Mouse (Mus musculus): ENCODE results near the gene A630073D07Rik. TPM values are rescaled to one million over a fixed set of nuclear protein-coding genes. Genes with fewer than 3 reads are reported as not detected.
"Not testable (repeated sequence)": the region's sequence is repeated elsewhere in the genome, so short reads cannot be mapped to it uniquely, and the experiment has no call there.

A630073D07Rik gene
- total RNA-seq (2015) (0.17 TPM in 1 of 2 replicates, not detected in the other), total RNA-seq (2017) (not detected in 2 replicates)

GRCm38 (mm10) chr6:132651426-132651825 is at the start of gene A630073D07Rik:
A630073D07Rik (minus strand) TSS chr6:132651526.
- no peak for ATAC-seq (replicated peaks; ENCODE audit: poor library complexity)

DNA sequence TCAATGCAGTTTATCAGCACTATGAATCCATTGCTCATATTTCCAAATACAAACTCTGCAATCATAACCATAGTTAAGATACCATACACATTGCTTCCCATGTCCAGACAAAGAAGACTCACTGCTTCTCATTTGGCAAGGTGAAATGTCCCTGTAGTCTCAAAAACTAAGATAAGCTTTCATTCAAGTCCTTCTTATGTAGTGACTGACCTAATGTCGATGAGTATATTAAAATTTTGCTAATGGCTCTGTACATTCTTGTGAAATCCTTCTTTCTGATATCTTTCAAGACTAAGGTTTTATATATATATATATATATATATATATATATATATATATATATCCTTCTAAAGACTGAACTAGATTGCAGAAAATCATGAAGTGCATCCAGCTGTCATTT is 49.6 kb upstream of the A630073D07Rik start, which contains the start of gene Tas2r121:
Gene Tas2r121 (minus strand): TSS at position 101 of the 400 bp plus-strand sequence.
- ATAC-seq (replicated peaks; ENCODE audit: poor library complexity): no peak

DNA sequence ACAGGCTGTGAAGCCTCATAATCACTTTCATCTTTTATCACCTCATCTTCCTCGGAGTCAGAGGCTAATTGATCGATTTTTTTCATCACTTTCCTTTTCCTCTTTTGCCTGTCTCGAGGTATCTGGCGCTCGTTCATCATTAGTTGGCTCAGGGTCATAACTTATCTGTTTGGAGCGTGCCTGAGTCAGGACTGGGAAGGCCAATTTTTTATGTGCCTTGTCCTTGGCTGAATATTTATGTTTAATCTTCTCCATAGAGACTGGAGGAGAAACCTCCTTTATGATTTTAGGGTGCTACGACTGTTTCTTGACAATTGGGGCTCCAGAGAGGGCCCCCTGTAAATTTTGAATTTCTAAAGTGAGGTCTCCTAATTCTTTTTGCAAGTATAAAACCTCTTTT is 40.3 kb upstream of the A630073D07Rik start:
- ATAC-seq (replicated peaks; ENCODE audit: poor library complexity): not testable (repeated sequence)

- ATAC-seq (replicated peaks; ENCODE audit: poor library complexity): no peak
Observed at GRCm38 (mm10) chr6:132656653-132657052, 5.3 kb upstream of the A630073D07Rik start, which contains the start of gene Tas2r120. Tas2r120 (plus strand) TSS chr6:132656953.

DNA sequence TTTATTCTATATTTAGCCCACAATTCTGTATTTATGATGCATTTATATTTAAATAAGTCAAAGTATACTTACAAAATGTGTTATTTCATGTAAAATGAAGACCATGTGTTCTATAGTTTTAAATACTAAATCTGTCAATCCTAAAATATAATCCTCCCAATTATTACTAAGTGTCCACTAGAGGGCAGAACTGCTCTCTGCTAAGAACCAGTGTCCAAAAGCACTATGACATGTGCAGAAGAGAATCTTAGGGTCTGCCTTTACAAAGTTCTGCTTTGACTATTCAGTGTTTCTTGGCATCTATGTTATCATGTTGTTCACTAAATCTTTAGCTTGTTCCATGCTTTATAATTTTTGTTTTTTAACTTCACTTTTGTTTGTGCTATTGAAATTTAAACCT is 1.9 kb downstream of the A630073D07Rik start:
- ATAC-seq (replicated peaks; ENCODE audit: poor library complexity): peak; percentile 88

DNA sequence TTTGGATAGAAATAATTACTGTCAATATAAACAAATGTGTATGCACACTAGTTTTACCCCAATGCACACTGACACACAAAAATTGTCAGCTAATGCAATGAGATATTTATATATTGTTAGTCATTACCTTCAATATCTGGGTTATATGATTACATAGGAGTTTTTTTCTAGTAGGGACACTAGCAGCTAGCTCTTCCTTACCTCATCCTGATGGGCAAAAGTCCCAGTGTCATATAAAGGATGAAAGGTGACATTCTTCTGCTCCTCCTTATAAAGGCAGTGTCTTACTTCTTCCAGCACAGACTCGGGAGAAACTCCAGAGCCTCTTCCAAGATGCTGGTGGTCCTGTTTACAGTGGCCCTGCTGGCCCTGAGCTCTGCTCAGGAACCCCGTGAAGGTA is 55.7 kb downstream of the A630073D07Rik start, which contains the start of gene Prp2:
Gene Prp2 (plus strand): TSS at position 301 of the 400 bp plus-strand sequence.
- ATAC-seq (replicated peaks; ENCODE audit: poor library complexity): not testable (repeated sequence)

Other genes with a start within 250 kb of the A630073D07Rik start
- not detected in 2 replicates for gene Prh1, start 81.7 kb downstream of the A630073D07Rik start, total RNA-seq (2015)
- not detected in 2 replicates for gene Prh1, start 81.7 kb downstream of the A630073D07Rik start, total RNA-seq (2017)
- gene Prp2, start 55.6 kb downstream of the A630073D07Rik start, total RNA-seq (2015): not detected in 2 replicates
- not detected in 2 replicates for gene Prp2, start 55.6 kb downstream of the A630073D07Rik start, total RNA-seq (2017)
- not detected in 2 replicates for gene Tas2r120, start 5.4 kb upstream of the A630073D07Rik start, total RNA-seq (2015)
- gene Tas2r120, start 5.4 kb upstream of the A630073D07Rik start, total RNA-seq (2017): not detected in 2 replicates
- gene Tas2r121, start 49.5 kb upstream of the A630073D07Rik start, total RNA-seq (2015): not detected in 2 replicates
- gene Tas2r121, start 49.5 kb upstream of the A630073D07Rik start, total RNA-seq (2017): not detected in 2 replicates
- not detected in 2 replicates for gene Tas2r122, start 60.4 kb upstream of the A630073D07Rik start, total RNA-seq (2015)
- gene Tas2r122, start 60.4 kb upstream of the A630073D07Rik start, total RNA-seq (2017): not detected in 2 replicates
- gene Tas2r115, start 86.5 kb upstream of the A630073D07Rik start, total RNA-seq (2015): not detected in 2 replicates
- gene Tas2r115, start 86.5 kb upstream of the A630073D07Rik start, total RNA-seq (2017): not detected in 2 replicates
- gene Tas2r124, start 103.2 kb upstream of the A630073D07Rik start, total RNA-seq (2015): not detected in 2 replicates
- not detected in 2 replicates for gene Tas2r124, start 103.2 kb upstream of the A630073D07Rik start, total RNA-seq (2017)
- not detected in 2 replicates for gene Tas2r102, start 110.6 kb upstream of the A630073D07Rik start, total RNA-seq (2015)
- not detected in 2 replicates for gene Tas2r102, start 110.6 kb upstream of the A630073D07Rik start, total RNA-seq (2017)
- not detected in 2 replicates for gene Tas2r136, start 126.6 kb upstream of the A630073D07Rik start, total RNA-seq (2015)
- gene Tas2r136, start 126.6 kb upstream of the A630073D07Rik start, total RNA-seq (2017): not detected in 2 replicates
- gene Tas2r117, start 151.3 kb upstream of the A630073D07Rik start, total RNA-seq (2015): not detected in 2 replicates
- not detected in 2 replicates for gene Tas2r117, start 151.3 kb upstream of the A630073D07Rik start, total RNA-seq (2017)
- not detected in 2 replicates for gene Tas2r123, start 195.6 kb upstream of the A630073D07Rik start, total RNA-seq (2015)
- gene Tas2r123, start 195.6 kb upstream of the A630073D07Rik start, total RNA-seq (2017): not detected in 2 replicates
- not detected in 2 replicates for gene Tas2r116, start 203.9 kb upstream of the A630073D07Rik start, total RNA-seq (2015)
- gene Tas2r116, start 203.9 kb upstream of the A630073D07Rik start, total RNA-seq (2017): not detected in 2 replicates
- gene Tas2r110, start 216.5 kb upstream of the A630073D07Rik start, total RNA-seq (2015): not detected in 2 replicates
- not detected in 2 replicates for gene Tas2r110, start 216.5 kb upstream of the A630073D07Rik start, total RNA-seq (2017)
- gene Tas2r113, start 241.5 kb upstream of the A630073D07Rik start, total RNA-seq (2015): not detected in 2 replicates
- gene Tas2r113, start 241.5 kb upstream of the A630073D07Rik start, total RNA-seq (2017): not detected in 2 replicates